Mouse (Mus musculus): ENCODE data around the gene Rai1.

DNA sequence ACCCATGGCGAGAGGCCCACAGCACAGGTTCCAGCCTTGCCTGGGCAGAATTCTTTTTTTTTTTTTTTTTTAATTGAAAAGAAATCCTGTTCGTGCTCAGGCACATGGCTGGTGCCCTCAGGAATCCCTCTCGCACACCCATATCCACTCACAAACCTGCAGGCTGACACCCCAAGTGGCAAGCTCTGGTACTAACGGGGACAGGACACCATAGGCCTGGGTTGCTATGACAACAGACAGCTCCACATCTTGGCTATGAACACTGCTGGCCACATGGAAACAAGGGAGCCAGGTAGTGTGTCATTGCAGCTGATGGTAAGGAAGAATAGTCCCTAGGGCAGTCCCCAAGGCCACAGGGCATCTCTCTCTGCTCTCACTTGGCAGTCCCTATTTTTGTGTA is 15.9 kb upstream of the Rai1 start:
- TF ChIP-seq CTCF (IDR thresholded peaks at IDR 0.05; ENCODE audit: low read depth, low read length), result no peak
- TF ChIP-seq POLR2A (IDR thresholded peaks at IDR 0.05; ENCODE audit: extremely low read depth, insufficient read depth, low read length), result no peak
